Mouse (Mus musculus): ENCODE results near the gene Adprh.

The Adprh gene

GRCm38 (mm10) chr16:38443721-38444464 lies 8.6 kb downstream of the Adprh start:
- no peak for DNase-seq (ENCODE audit: extremely low read depth, low read depth, low spot score)

- DNase-seq (ENCODE audit: extremely low read depth, low read depth, low spot score): no peak
Observed at GRCm38 (mm10) chr16:38442216-38442615, 10.3 kb downstream of the Adprh start.

- no peak for DNase-seq (ENCODE audit: extremely low read depth, low read depth, low spot score)
Observed at GRCm38 (mm10) chr16:38441611-38442010, 10.9 kb downstream of the Adprh start.

GRCm38 (mm10) chr16:38440403-38440802 lies 12.1 kb downstream of the Adprh start:
- no peak for DNase-seq (ENCODE audit: extremely low read depth, low read depth, low spot score)

- DNase-seq (ENCODE audit: extremely low read depth, low read depth, low spot score): no peak
Observed at GRCm38 (mm10) chr16:38439190-38439589, 13.3 kb downstream of the Adprh start.

- no peak for DNase-seq (ENCODE audit: extremely low read depth, low read depth, low spot score)
Observed at GRCm38 (mm10) chr16:38434295-38434795, 18.2 kb downstream of the Adprh start.

- no peak for DNase-seq (ENCODE audit: extremely low read depth, low read depth, low spot score)
Observed at GRCm38 (mm10) chr16:38433514-38433913, 19.0 kb downstream of the Adprh start.

- no peak for DNase-seq (ENCODE audit: extremely low read depth, low read depth, low spot score)
Observed at GRCm38 (mm10) chr16:38432498-38433425, 19.7 kb downstream of the Adprh start, which contains the start of gene Pla1a. Gene Pla1a (minus strand): TSS chr16:38433145.

GRCm38 (mm10) chr16:38431446-38432185 lies 20.9 kb downstream of the Adprh start:
- DNase-seq (ENCODE audit: extremely low read depth, low read depth, low spot score): no peak

GRCm38 (mm10) chr16:38425799-38426198 lies 26.7 kb downstream of the Adprh start:
- no peak for DNase-seq (ENCODE audit: extremely low read depth, low read depth, low spot score)

- DNase-seq (ENCODE audit: extremely low read depth, low read depth, low spot score): no peak
Observed at GRCm38 (mm10) chr16:38425374-38425773, 27.1 kb downstream of the Adprh start.

GRCm38 (mm10) chr16:38414953-38415352 lies 37.5 kb downstream of the Adprh start:
- DNase-seq (ENCODE audit: extremely low read depth, low read depth, low spot score): no peak

- DNase-seq (ENCODE audit: extremely low read depth, low read depth, low spot score): no peak
Observed at GRCm38 (mm10) chr16:38408416-38408815, 44.1 kb downstream of the Adprh start.

- no peak for DNase-seq (ENCODE audit: extremely low read depth, low read depth, low spot score)
Observed at GRCm38 (mm10) chr16:38407584-38407983, 44.9 kb downstream of the Adprh start.

GRCm38 (mm10) chr16:38406708-38407107 lies 45.8 kb downstream of the Adprh start:
- no peak for DNase-seq (ENCODE audit: extremely low read depth, low read depth, low spot score)

- DNase-seq (ENCODE audit: extremely low read depth, low read depth, low spot score): no peak
Observed at GRCm38 (mm10) chr16:38406293-38406692, 46.2 kb downstream of the Adprh start.

- no peak for DNase-seq (ENCODE audit: extremely low read depth, low read depth, low spot score)
Observed at GRCm38 (mm10) chr16:38403639-38404038, 48.9 kb downstream of the Adprh start.

- DNase-seq (ENCODE audit: extremely low read depth, low read depth, low spot score): no peak
Observed at GRCm38 (mm10) chr16:38401468-38401867, 51.0 kb downstream of the Adprh start.

- no peak for DNase-seq (ENCODE audit: extremely low read depth, low read depth, low spot score)
Observed at GRCm38 (mm10) chr16:38400311-38400960, 52.1 kb downstream of the Adprh start.

GRCm38 (mm10) chr16:38399531-38400231 lies 52.8 kb downstream of the Adprh start:
- peak; percentile 36 for DNase-seq (ENCODE audit: extremely low read depth, low read depth, low spot score)
